Mouse (Mus musculus): ENCODE measurements around the gene Hfe2. TPM values are rescaled to one million over a fixed set of nuclear protein-coding genes. Genes with fewer than 3 reads are reported as not detected.
A peak's percentile ranks its signal among the peaks of the same experiment; 100 is the strongest.
"Not testable (repeated sequence)": the region's sequence is repeated elsewhere in the genome, so short reads cannot be mapped to it uniquely, and the experiment has no call there.

The Hfe2 gene
- polyA plus RNA-seq, 1 experiment from 2014 or later, result 0.10 TPM

DNA sequence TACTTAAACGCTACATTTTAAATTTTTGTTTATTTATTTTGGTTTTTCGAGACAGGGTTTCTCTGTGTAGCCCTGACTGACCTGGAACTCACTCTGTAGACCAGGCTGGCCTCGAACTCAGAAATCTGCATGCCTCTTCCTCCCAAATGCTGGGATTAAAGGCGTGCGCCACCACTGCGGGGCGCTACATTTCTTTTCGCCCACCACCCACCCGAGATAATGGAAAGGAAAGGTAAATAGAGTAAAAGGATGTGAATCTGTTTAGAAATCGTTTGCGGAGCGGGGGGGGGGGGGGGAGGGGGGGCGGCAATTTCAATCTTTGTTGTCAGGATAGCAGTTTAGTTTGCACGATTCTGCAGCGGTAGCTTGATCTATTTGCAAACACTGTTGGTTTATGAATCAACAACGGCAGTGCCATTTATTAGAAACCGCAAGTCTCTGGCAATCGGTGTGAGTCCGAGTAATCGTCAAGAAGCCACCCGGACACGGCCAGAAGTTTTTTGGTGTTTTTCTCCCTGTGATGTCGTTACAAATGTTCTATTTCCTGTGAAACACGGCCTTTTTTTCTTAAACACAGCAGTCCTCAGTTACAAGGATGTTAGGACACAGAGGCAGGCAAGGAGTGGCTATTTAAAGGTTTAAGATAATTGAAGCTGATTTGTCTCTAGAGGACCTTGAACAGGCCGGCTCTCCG is 37.2 kb upstream of the Hfe2 start:
- DNase-seq (ENCODE audit: low spot score) (peak; percentile 42), ATAC-seq (ENCODE audit: low FRiP score, low TSS enrichment) (no peak)
- Histone ChIP-seq H3K4me2 (replicated peaks; ENCODE audit: low read depth) (peak overlapping the region; percentile 61), H3K4me3 (ENCODE audit: low read depth, low read length) (peak overlapping the region; percentile 33), H3K4me1 (replicated peaks; ENCODE audit: control insufficient read depth, insufficient read depth) (no peaks in the 10 kb centered on the region), H3K27me3 (ENCODE audit: control insufficient read depth, insufficient read depth, low read length) (no peaks in the 10 kb centered on the region), H3K27ac (replicated peaks) (peak overlapping the region; percentile 87), H3K9ac (ENCODE audit: low read length) (peak overlapping the region; percentile 57), H3K9me3 (ENCODE audit: control insufficient read depth, low read length) (no peaks in the 10 kb centered on the region), H3K36me3 (ENCODE audit: control insufficient read depth, insufficient read depth, low read length) (no peaks in the 10 kb centered on the region)
- TF ChIP-seq EP300 (optimal IDR thresholded peaks at IDR 0.05) (no peak), CTCF (IDR thresholded peaks at IDR 0.05; ENCODE audit: low read depth) (peak; percentile 58)
- 9% methylated on average over 24 of the region's 26 CpGs for WGBS

DNA sequence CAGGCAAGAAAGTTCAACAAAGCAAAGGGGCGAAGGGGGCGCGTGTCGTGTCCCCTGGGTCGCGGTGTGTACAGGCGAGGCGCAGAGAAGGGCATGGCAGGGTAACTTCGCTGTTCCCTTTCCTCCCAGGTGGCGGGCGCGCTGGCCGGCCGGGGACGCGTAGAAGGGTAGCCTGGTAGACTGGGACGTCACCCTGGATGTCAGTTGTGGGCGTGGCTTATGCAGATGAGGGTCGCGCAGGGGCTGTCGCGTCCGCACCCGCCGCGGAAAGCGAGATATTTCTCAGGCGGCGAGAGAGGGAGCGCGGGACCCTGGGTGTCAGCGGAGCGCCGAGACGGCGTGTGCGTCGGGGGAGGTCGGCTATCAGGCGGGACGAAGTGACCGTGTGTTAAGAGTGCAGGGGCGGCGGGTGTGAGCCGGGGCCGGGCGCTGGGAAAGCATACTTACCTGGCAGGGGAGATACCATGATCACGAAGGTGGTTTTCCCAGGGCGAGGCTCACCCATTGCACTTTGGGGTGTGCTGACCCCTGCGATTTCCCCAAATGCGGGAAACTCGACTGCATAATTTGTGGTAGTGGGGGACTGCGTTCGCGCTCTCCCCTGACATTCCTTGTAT is 36.6 kb upstream of the Hfe2 start:
- peak overlapping the region; percentile 33 for H3K4me3 ChIP-seq (ENCODE audit: low read depth, low read length)
- DNase-seq (ENCODE audit: low spot score); H3K4me1 ChIP-seq (replicated peaks; ENCODE audit: control insufficient read depth, insufficient read depth); H3K36me3 ChIP-seq (ENCODE audit: control insufficient read depth, insufficient read depth, low read length); H3K27me3 ChIP-seq (ENCODE audit: control insufficient read depth, insufficient read depth, low read length); H3K9me3 ChIP-seq (ENCODE audit: control insufficient read depth, low read length): not testable (repeated sequence)
- H3K9ac ChIP-seq (ENCODE audit: low read length), result peak overlapping the region; percentile 57
- H3K4me2 ChIP-seq (replicated peaks; ENCODE audit: low read depth), result peak overlapping the region; percentile 61
- peak overlapping the region; percentile 87 for H3K27ac ChIP-seq (replicated peaks)
- 0% methylated on average over 1 of the region's 55 CpGs for WGBS
- peak; percentile 80 for ATAC-seq (ENCODE audit: low FRiP score, low TSS enrichment)

DNA sequence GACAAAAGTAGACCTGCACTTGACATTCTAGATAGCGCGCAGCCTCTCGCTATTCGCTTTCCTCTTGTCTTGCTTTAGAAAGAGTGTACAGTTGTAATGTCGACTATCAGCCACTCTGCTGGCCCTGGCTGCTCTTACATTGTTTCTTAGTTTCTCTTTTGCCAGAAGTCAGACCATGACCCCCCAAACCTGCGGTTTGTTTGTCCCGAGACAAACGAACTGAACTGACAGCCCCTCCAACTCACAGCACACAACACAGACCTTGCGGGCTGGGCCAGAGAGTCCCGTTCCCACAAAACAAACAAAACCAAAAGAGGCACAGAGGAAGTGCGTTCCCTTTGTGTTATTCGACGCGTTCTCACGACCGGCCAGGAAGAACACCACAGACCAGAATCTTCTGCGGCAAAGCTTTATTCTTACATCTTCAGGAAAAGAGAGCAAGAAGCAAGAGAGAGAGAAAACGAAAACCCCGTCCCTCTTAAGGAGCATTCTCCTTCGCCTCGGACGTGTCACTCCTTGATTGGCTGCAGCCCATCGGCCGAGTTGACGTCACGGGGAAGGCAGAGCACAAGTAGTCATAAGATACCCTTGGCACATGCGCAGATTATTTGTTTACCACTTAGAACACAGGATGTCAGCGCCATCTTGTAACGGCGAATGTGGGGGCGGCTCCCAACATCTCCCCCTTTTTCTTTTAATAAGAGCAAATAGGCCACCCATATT is 35.9 kb upstream of the Hfe2 start:
- H3K27ac ChIP-seq (replicated peaks), result 0 out of 2 replicates have a peak overlapping the region, but pooled peaks have one; percentile 53
- not testable (repeated sequence) for H3K27me3 ChIP-seq (ENCODE audit: control insufficient read depth, insufficient read depth, low read length); H3K4me1 ChIP-seq (replicated peaks; ENCODE audit: control insufficient read depth, insufficient read depth); DNase-seq (ENCODE audit: low spot score); H3K9me3 ChIP-seq (ENCODE audit: control insufficient read depth, low read length); H3K9ac ChIP-seq (ENCODE audit: low read length); H3K4me3 ChIP-seq (ENCODE audit: low read depth, low read length); H3K4me2 ChIP-seq (replicated peaks; ENCODE audit: low read depth); H3K36me3 ChIP-seq (ENCODE audit: control insufficient read depth, insufficient read depth, low read length)
- ATAC-seq (ENCODE audit: low FRiP score, low TSS enrichment), result peak; percentile 74
- WGBS, result 1% methylated on average over 8 of the region's 31 CpGs

DNA sequence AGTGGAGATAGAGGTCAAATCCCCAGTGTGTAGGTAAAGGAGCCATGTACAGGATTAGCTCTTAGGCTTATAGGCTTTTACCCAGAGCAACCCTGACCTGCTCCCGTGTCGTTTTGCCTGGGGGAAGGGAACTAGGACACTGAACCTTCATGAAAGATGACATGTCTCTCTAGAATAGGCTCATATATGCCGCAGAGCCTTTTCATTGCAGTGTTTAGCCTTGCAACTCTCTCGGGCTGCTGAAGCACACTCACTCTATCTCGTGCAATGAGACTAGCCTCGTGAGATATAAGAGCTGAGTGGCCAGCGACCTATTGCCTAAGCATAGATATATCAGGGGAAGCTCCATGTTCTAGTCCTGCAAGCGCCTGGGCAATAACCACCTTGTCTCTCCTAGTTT is 35.3 kb upstream of the Hfe2 start:
- H3K36me3 ChIP-seq (ENCODE audit: control insufficient read depth, insufficient read depth, low read length); H3K4me2 ChIP-seq (replicated peaks; ENCODE audit: low read depth); H3K9me3 ChIP-seq (ENCODE audit: control insufficient read depth, low read length); H3K4me1 ChIP-seq (replicated peaks; ENCODE audit: control insufficient read depth, insufficient read depth); H3K9ac ChIP-seq (ENCODE audit: low read length); H3K27me3 ChIP-seq (ENCODE audit: control insufficient read depth, insufficient read depth, low read length); H3K27ac ChIP-seq (replicated peaks); H3K4me3 ChIP-seq (ENCODE audit: low read depth, low read length); ATAC-seq (ENCODE audit: low FRiP score, low TSS enrichment); DNase-seq (ENCODE audit: low spot score): not testable (repeated sequence)
- WGBS, result 68% methylated on average over 4 of the region's 8 CpGs

DNA sequence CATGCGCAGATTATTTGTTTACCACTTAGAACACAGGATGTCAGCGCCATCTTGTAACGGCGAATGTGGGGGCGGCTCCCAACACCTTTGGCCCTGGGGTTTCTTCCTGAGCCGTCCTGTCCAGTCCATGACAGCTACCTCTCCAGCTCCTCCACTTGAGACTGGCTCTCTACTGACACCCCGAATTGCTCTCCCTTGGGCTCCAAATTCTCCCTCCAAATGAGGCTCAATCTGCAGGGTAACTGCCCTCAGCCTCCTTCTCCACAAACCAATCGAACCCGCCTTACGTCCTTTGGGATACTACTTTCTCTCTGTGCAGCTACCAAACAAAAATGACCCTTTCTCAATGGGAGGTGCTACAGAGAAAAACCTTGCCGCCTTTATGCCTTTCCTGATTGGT is 30.5 kb upstream of the Hfe2 start:
- H3K4me3 ChIP-seq (ENCODE audit: low read depth, low read length); H3K4me2 ChIP-seq (replicated peaks; ENCODE audit: low read depth); H3K27me3 ChIP-seq (ENCODE audit: control insufficient read depth, insufficient read depth, low read length); H3K9ac ChIP-seq (ENCODE audit: low read length); H3K4me1 ChIP-seq (replicated peaks; ENCODE audit: control insufficient read depth, insufficient read depth); H3K9me3 ChIP-seq (ENCODE audit: control insufficient read depth, low read length); H3K36me3 ChIP-seq (ENCODE audit: control insufficient read depth, insufficient read depth, low read length); H3K27ac ChIP-seq (replicated peaks); ATAC-seq (ENCODE audit: low FRiP score, low TSS enrichment); DNase-seq (ENCODE audit: low spot score): not testable (repeated sequence)
- 92% methylated on average over 5 of the region's 11 CpGs for WGBS

DNA sequence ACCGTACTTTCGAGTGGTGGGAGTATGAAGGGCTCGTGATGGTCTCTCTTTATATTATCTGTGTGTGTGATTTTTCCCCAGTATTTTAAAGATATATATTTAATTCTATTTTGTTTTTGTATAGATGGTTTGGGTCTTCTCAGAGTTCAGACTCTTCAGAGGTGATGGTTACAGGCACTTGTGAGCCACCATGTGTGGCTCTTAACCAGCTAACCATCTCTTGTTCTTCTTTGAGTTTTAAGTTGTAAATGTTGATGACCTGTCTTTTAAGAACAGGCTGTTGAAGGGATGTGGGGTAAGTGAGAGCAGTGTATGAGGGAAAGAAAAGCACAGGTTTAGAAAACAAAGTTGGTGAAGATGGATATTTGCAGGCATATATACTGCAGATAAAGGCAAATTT is 30.1 kb upstream of the Hfe2 start:
- TF ChIP-seq EP300 (optimal IDR thresholded peaks at IDR 0.05), result no peak
- TF ChIP-seq CTCF (IDR thresholded peaks at IDR 0.05; ENCODE audit: low read depth), result no peak
- no peak for DNase-seq (ENCODE audit: low spot score)
- no peak overlapping the region for H3K4me3 ChIP-seq (ENCODE audit: low read depth, low read length)
- no peak overlapping the region for H3K4me2 ChIP-seq (replicated peaks; ENCODE audit: low read depth)
- no peak for ATAC-seq (ENCODE audit: low FRiP score, low TSS enrichment)
- H3K4me1 ChIP-seq (replicated peaks; ENCODE audit: control insufficient read depth, insufficient read depth), result no peaks in the 10 kb centered on the region
- no peak overlapping the region for H3K27ac ChIP-seq (replicated peaks)
- no peak overlapping the region for H3K9ac ChIP-seq (ENCODE audit: low read length)
- no peaks in the 10 kb centered on the region for H3K36me3 ChIP-seq (ENCODE audit: control insufficient read depth, insufficient read depth, low read length)
- no peaks in the 10 kb centered on the region for H3K27me3 ChIP-seq (ENCODE audit: control insufficient read depth, insufficient read depth, low read length)
- WGBS, result 93% methylated on average over 3 of the region's 3 CpGs
- no peaks in the 10 kb centered on the region for H3K9me3 ChIP-seq (ENCODE audit: control insufficient read depth, low read length)
